Mouse (Mus musculus): ENCODE results near the gene Glp2r. TPM values are rescaled to one million over a fixed set of nuclear protein-coding genes. Genes with fewer than 3 reads are reported as not detected.

Gene Glp2r
- polyA plus RNA-seq, 1 experiment from 2014 or later: not detected

- Histone ChIP-seq H3K27me3 (no peaks in the 10 kb centered on the region), H3K4me3 (replicated peaks) (no peak overlapping the region), H3K4me1 (replicated peaks) (peaks cover 20% of the 10 kb centered on the region), H3K27ac (no peak overlapping the region), H3K4me2 (replicated peaks) (no peak overlapping the region), H3K9ac (replicated peaks) (no peak overlapping the region), H3K36me3 (no peaks in the 10 kb centered on the region), H3K9me3 (no peaks in the 10 kb centered on the region)
- ATAC-seq: no peak
- WGBS: 75% methylated on average over 17 of the region's 17 CpGs
Measured at GRCm38 (mm10) chr11:67655236-67655959, 115.6 kb downstream of the Glp2r start.

DNA sequence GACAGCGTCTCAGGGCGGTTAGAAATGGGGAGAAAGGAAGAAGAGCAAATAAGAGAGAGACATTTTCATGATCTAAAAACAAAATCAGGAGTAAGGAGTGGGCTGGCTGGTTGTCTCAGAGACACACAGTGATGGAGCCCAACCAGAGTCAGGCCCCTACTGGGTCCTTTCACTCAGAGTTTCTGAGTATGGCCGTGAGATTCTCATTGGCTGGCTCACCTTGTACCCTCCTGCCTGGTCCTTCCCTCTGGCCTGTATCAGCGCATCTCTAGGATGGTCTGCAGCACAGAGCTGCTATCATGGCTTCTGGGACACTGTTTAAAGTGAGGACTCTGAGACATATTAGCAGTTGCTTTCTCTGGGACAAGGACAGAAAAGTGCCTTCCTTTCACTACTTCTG lies 116.4 kb downstream of the Glp2r start:
- no peaks in the 10 kb centered on the region for H3K9me3 ChIP-seq
- no peak overlapping the region for H3K27ac ChIP-seq
- no peak overlapping the region for H3K4me2 ChIP-seq (replicated peaks)
- ATAC-seq: no peak
- H3K4me3 ChIP-seq (replicated peaks): no peak overlapping the region
- peaks cover 20% of the 10 kb centered on the region for H3K4me1 ChIP-seq (replicated peaks)
- H3K9ac ChIP-seq (replicated peaks): no peak overlapping the region
- WGBS: 86% methylated on average over 4 of the region's 4 CpGs
- no peaks in the 10 kb centered on the region for H3K27me3 ChIP-seq
- no peaks in the 10 kb centered on the region for H3K36me3 ChIP-seq

DNA sequence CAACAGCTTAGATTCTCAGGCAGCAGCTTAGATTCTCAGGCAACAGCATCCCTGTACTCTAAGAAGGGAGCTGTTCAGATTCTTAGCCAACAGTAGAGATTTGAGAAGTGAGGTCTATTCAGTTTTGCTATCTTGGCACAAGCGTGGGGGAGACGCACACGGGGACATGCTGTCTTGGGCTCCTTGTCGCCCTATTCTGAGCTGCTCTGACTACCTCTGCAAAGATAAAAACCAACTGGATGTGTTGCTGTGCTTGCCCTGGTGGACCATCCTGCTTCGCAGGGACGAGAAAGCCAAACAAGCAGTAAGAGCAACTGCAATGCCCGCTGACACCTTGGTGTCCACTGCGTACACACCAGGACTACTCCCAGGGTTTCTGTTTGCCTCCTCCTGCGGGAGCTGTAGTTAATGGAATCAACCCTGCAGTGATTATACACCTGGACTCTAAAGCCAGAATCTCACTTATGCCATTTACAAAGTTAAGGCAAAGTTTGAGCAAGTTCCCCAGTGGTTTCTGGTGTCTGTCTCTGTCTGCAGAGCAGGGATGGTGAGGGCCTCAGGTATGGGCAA lies 117.3 kb downstream of the Glp2r start:
- ATAC-seq: no peak
- H3K9me3 ChIP-seq: no peaks in the 10 kb centered on the region
- no peak overlapping the region for H3K27ac ChIP-seq
- 90% methylated on average over 9 of the region's 9 CpGs for WGBS
- H3K36me3 ChIP-seq: no peaks in the 10 kb centered on the region
- H3K4me2 ChIP-seq (replicated peaks): no peak overlapping the region
- no peak overlapping the region for H3K9ac ChIP-seq (replicated peaks)
- peaks cover 20% of the 10 kb centered on the region for H3K4me1 ChIP-seq (replicated peaks)
- H3K4me3 ChIP-seq (replicated peaks): no peak overlapping the region
- H3K27me3 ChIP-seq: no peaks in the 10 kb centered on the region

DNA sequence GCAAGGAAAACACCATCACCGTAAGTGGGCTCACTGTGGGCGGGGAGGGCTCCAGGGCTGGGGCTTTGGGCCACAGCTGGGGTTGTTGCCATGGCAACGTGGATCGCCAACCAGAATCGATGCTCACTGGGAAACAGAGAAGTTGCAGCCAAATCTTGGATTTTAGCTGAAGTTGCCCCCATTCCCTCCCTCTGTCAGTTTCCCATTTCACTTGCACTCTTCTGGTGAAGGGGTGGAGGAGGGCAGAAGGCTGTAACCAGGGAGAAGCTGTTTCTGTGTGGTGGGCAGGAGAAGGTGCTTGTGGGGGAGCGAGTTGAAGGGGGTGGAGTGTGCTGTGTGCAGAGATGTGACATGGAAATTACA lies 118.1 kb downstream of the Glp2r start:
- WGBS: 23% methylated on average over 6 of the region's 6 CpGs
- 0 out of 2 replicates have a peak, but pooled peaks have one; percentile 12 for ATAC-seq
- H3K4me3 ChIP-seq (replicated peaks): no peak overlapping the region
- H3K36me3 ChIP-seq: no peaks in the 10 kb centered on the region
- H3K9ac ChIP-seq (replicated peaks): no peak overlapping the region; the same call in 1 of the 2 replicates
- no peaks in the 10 kb centered on the region for H3K27me3 ChIP-seq
- H3K4me1 ChIP-seq (replicated peaks): peaks cover 20% of the 10 kb centered on the region
- no peaks in the 10 kb centered on the region for H3K9me3 ChIP-seq
- no peak overlapping the region for H3K27ac ChIP-seq
- peak overlapping the region; percentile 36 for H3K4me2 ChIP-seq (replicated peaks)

GRCm38 (mm10) chr11:67652194-67652892 lies 118.6 kb downstream of the Glp2r start:
- H3K9me3 ChIP-seq: no peaks in the 10 kb centered on the region
- peak overlapping the region; percentile 36 for H3K4me2 ChIP-seq (replicated peaks)
- 12% methylated on average over 14 of the region's 14 CpGs for WGBS
- H3K4me3 ChIP-seq (replicated peaks): no peak overlapping the region
- H3K9ac ChIP-seq (replicated peaks): no peak overlapping the region; the same call in 1 of the 2 replicates
- H3K27me3 ChIP-seq: no peaks in the 10 kb centered on the region
- peak; percentile 22; the same call in 1 of the 2 replicates for ATAC-seq
- no peak overlapping the region for H3K27ac ChIP-seq
- peaks cover 17% of the 10 kb centered on the region for H3K4me1 ChIP-seq (replicated peaks)
- no peaks in the 10 kb centered on the region for H3K36me3 ChIP-seq

GRCm38 (mm10) chr11:67651731-67652130 lies 119.2 kb downstream of the Glp2r start:
- 75% methylated on average over 6 of the region's 6 CpGs for WGBS
- Histone ChIP-seq H3K36me3 (no peaks in the 10 kb centered on the region), H3K9me3 (no peaks in the 10 kb centered on the region), H3K27me3 (no peaks in the 10 kb centered on the region), H3K4me1 (replicated peaks) (peaks cover 16% of the 10 kb centered on the region), H3K4me2 (replicated peaks) (no peak overlapping the region), H3K4me3 (replicated peaks) (no peak overlapping the region), H3K9ac (replicated peaks) (no peak overlapping the region), H3K27ac (no peak overlapping the region)
- ATAC-seq: no peak

- H3K9ac ChIP-seq (replicated peaks): no peak overlapping the region
- no peaks in the 10 kb centered on the region for H3K27me3 ChIP-seq
- peaks cover 16% of the 10 kb centered on the region for H3K4me1 ChIP-seq (replicated peaks)
- H3K9me3 ChIP-seq: no peaks in the 10 kb centered on the region
- no peaks in the 10 kb centered on the region for H3K36me3 ChIP-seq
- no peak overlapping the region for H3K27ac ChIP-seq
- H3K4me3 ChIP-seq (replicated peaks): no peak overlapping the region
- WGBS: 54% methylated on average over 10 of the region's 10 CpGs
- no peak for ATAC-seq
- no peak overlapping the region for H3K4me2 ChIP-seq (replicated peaks)
Measured at GRCm38 (mm10) chr11:67649971-67650707, 120.8 kb downstream of the Glp2r start.

- Histone ChIP-seq H3K27me3 (no peaks in the 10 kb centered on the region), H3K4me1 (replicated peaks) (peaks cover 16% of the 10 kb centered on the region), H3K9ac (replicated peaks) (no peak overlapping the region), H3K9me3 (no peaks in the 10 kb centered on the region), H3K36me3 (no peaks in the 10 kb centered on the region), H3K4me3 (replicated peaks) (no peak overlapping the region), H3K4me2 (replicated peaks) (no peak overlapping the region), H3K27ac (no peak overlapping the region)
- 80% methylated on average over 11 of the region's 11 CpGs for WGBS
- ATAC-seq: no peak
Measured at GRCm38 (mm10) chr11:67648651-67649407, 122.1 kb downstream of the Glp2r start.

GRCm38 (mm10) chr11:67647745-67648144 lies 123.2 kb downstream of the Glp2r start:
- peak; percentile 64 for ATAC-seq
- no peak overlapping the region for H3K4me3 ChIP-seq (replicated peaks)
- peaks cover 11% of the 10 kb centered on the region for H3K4me1 ChIP-seq (replicated peaks)
- H3K27ac ChIP-seq: no peak overlapping the region
- WGBS: 35% methylated on average over 5 of the region's 5 CpGs
- H3K4me2 ChIP-seq (replicated peaks): no peak overlapping the region
- no peak overlapping the region for H3K9ac ChIP-seq (replicated peaks)
- H3K27me3 ChIP-seq: no peaks in the 10 kb centered on the region
- H3K36me3 ChIP-seq: no peaks in the 10 kb centered on the region
- H3K9me3 ChIP-seq: no peaks in the 10 kb centered on the region

GRCm38 (mm10) chr11:67644632-67645149 lies 126.3 kb downstream of the Glp2r start:
- no peak overlapping the region for H3K27ac ChIP-seq
- no peak for ATAC-seq
- H3K4me1 ChIP-seq (replicated peaks): no peaks in the 10 kb centered on the region
- WGBS: 88% methylated on average over 6 of the region's 6 CpGs
- H3K9ac ChIP-seq (replicated peaks): no peak overlapping the region
- H3K4me3 ChIP-seq (replicated peaks): no peak overlapping the region
- H3K9me3 ChIP-seq: no peaks in the 10 kb centered on the region
- H3K36me3 ChIP-seq: no peaks in the 10 kb centered on the region
- H3K27me3 ChIP-seq: no peaks in the 10 kb centered on the region
- no peak overlapping the region for H3K4me2 ChIP-seq (replicated peaks)

GRCm38 (mm10) chr11:67643465-67643864 lies 127.5 kb downstream of the Glp2r start:
- no peaks in the 10 kb centered on the region for H3K4me1 ChIP-seq (replicated peaks)
- ATAC-seq: no peak
- WGBS: 90% methylated on average over 3 of the region's 3 CpGs
- no peaks in the 10 kb centered on the region for H3K27me3 ChIP-seq
- H3K36me3 ChIP-seq: no peaks in the 10 kb centered on the region
- H3K9ac ChIP-seq (replicated peaks): no peak overlapping the region
- H3K27ac ChIP-seq: no peak overlapping the region
- no peak overlapping the region for H3K4me3 ChIP-seq (replicated peaks)
- H3K4me2 ChIP-seq (replicated peaks): no peak overlapping the region
- H3K9me3 ChIP-seq: no peaks in the 10 kb centered on the region
